Mouse (Mus musculus) neural tube, embryonic 12.5 days (tissue): ENCODE measurements around the gene Ccdc115. TPM values are rescaled to one million over a fixed set of nuclear protein-coding genes. Genes with fewer than 3 reads are reported as not detected.

Experiments
- ATAC-seq: fragments of 200-750 bp; cut with Nextera tagmentation; 2 replicates; pipeline ENCODE4 v1.8.0; 2017; ENCODE audit warnings: low read depth, mild to moderate bottlenecking, moderate TSS enrichment, moderate library complexity; ENCODE audit not compliant: low FRiP score
- H3K27ac ChIP-seq: fragments of 300-500 bp; sonication (generic); 2 replicates; pipeline ENCODE4 v1.5.1; 2016
- H3K27me3 ChIP-seq: fragments of 300-500 bp; sonication (generic); replicated peaks from 2 replicates; pipeline ENCODE4 v1.6.1; 2016; ENCODE audit warnings: mild to moderate bottlenecking
- H3K36me3 ChIP-seq: fragments of 300-500 bp; sonication (generic); 2 replicates; pipeline ENCODE4 v1.6.1; 2016; ENCODE audit warnings: mild to moderate bottlenecking
- H3K4me1 ChIP-seq: fragments of 300-500 bp; sonication (generic); 2 replicates; pipeline ENCODE4 v1.6.1; 2016
- H3K4me2 ChIP-seq: fragments of 300-500 bp; sonication (generic); replicated peaks from 2 replicates; pipeline ENCODE4 v1.6.1; 2016; ENCODE audit warnings: mild to moderate bottlenecking
- H3K4me3 ChIP-seq: fragments of 300-500 bp; sonication (generic); 2 replicates; pipeline ENCODE4 v1.5.1; 2016
- H3K9ac ChIP-seq: fragments of 300-500 bp; sonication (generic); 2 replicates; pipeline ENCODE4 v1.6.1; 2016; ENCODE audit warnings: mild to moderate bottlenecking
- H3K9me3 ChIP-seq: fragments of 300-500 bp; sonication (generic); 2 replicates; pipeline ENCODE4 v1.6.1; 2016; ENCODE audit warnings: mild to moderate bottlenecking
- WGBS: fragments of 180-500 bp; shearing (Covaris S2); methylation state at CpG from one replicate; pipeline ENCODE4 v1.1.7; 2016; 5-methylcytosine and 5-hydroxymethylcytosine counted together
- microRNA-seq: library from miRNA; unstranded; fragments of <30 nt; microRNA quantifications from one replicate; pipeline ENCODE4, GENCODE M21; 2017
- polyA plus RNA-seq: library from polyadenylated mRNA; unstranded; fragments of >200 nt; fragmentation: Nextera tagmentation; extraction: Ambion mirVana; gene quantifications from 2 replicates; pipeline ENCODE4 v1.2.1, GENCODE M21; 2016

The Ccdc115 gene
- polyA plus RNA-seq, 1 experiment from 2014 or later = 64.1 TPM

DNA sequence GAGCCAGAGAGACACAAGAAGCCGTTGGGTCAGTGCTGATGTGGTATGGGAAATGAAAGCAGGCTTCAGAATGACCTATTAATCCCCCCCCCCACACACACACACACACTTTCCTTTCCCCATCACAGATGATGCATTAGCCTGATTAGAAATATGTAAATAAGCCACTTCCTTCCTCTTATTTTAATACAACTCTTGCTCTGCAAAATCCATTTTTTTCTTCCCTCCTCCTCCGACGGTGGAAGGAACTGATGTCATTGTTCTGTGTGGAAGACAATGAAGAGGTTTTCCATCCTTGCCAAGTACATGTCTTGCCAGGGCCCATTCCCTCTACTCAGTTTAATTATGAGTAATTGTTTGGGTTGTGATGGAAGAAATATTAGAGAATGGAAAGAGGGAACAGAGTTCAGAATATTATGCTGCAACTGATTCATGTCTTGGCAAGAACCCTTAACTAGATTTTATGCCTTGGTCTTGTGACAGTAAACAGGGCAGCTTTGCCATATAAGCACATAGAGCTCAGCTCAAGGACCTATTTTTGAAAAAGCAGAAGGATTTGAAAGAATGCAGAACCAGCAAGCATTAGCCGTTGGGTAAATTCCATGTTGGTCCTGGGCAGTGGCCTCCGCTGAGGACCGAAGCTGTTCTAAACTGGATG, 50.1 kb downstream of the Ccdc115 start:
- Histone ChIP-seq H3K36me3 (no peaks in the 10 kb centered on the region), H3K9ac (no peak overlapping the region), H3K4me2 (no peak overlapping the region), H3K9me3 (no peaks in the 10 kb centered on the region), H3K4me3 (no peak overlapping the region), H3K4me1 (no peaks in the 10 kb centered on the region), H3K27me3 (no peaks in the 10 kb centered on the region), H3K27ac (no peak overlapping the region)
- ATAC-seq = no peak
- 87% methylated on average over 6 of the region's 6 CpGs for WGBS

DNA sequence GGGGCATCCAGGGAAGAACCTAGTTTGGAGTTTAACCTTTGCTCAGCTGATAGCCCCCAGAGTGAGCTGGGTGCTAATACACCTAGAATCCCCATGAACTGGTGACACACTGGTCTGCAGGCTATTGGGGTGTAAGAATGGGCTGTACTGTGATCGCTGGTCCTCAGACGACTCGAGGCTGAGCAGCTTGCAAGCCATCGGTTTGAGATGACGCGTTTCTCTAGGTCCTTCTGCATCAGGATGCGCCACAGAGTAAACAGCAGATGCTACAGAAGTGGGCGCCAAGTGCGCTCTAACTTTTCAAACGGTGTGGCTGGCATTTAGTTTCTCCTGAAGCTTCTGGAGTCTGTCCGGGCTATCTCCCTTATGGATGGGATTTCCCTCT, 50.6 kb downstream of the Ccdc115 start:
- no peak overlapping the region for H3K27ac ChIP-seq

GRCm38 (mm10) chr1:34387346-34388327, 51.8 kb downstream of the Ccdc115 start:
- no peak for ATAC-seq
- Histone ChIP-seq H3K27me3 (no peaks in the 10 kb centered on the region), H3K4me3 (no peak overlapping the region), H3K36me3 (no peaks in the 10 kb centered on the region), H3K9ac (no peak overlapping the region), H3K4me1 (no peaks in the 10 kb centered on the region), H3K27ac (no peak overlapping the region), H3K4me2 (no peak overlapping the region), H3K9me3 (no peaks in the 10 kb centered on the region)
- 70% methylated on average over 12 of the region's 12 CpGs for WGBS

More for the DNA sequence above, 50.6 kb downstream of the Ccdc115 start:
- Histone ChIP-seq H3K4me3 (no peak overlapping the region), H3K4me1 (no peaks in the 10 kb centered on the region), H3K27me3 (no peaks in the 10 kb centered on the region), H3K36me3 (no peaks in the 10 kb centered on the region), H3K9me3 (no peaks in the 10 kb centered on the region), H3K4me2 (no peak overlapping the region), H3K9ac (no peak overlapping the region)
- WGBS = 94% methylated on average over 11 of the region's 11 CpGs
- no peak for ATAC-seq

Small RNA genes lying within 50 kb of the gene (microRNA-seq; reads per million reads assigned to microRNA genes)
- gene Mir5103 = 4.8 reads per million, percentile 14 among the genes with 10 or more reads in this experiment

Other genes starting within 250 kb of the Ccdc115 start
- gene Imp4, start 179 bp upstream of the Ccdc115 start, polyA plus RNA-seq = 77.3 and 80.3 TPM in 2 replicates
- gene Ptpn18, start 20.1 kb upstream of the Ccdc115 start, polyA plus RNA-seq = 5.2 and 7.7 TPM in 2 replicates
- not detected in 2 replicates for gene Prss39, start 58.7 kb upstream of the Ccdc115 start, polyA plus RNA-seq
- not detected in 2 replicates for gene Cfc1, start 96.0 kb upstream of the Ccdc115 start, polyA plus RNA-seq
- gene Prss40, start 121.3 kb upstream of the Ccdc115 start, polyA plus RNA-seq = not detected in 2 replicates
- gene Amer3, start 140.0 kb upstream of the Ccdc115 start, polyA plus RNA-seq = 11.9 and 13.1 TPM in 2 replicates